Mouse (Mus musculus) heart, adult 2 months (tissue): Measurements from ENCODE around the gene Depdc5. TPM values are rescaled to one million over a fixed set of nuclear protein-coding genes. Genes with fewer than 3 reads are reported as not detected.

Experiments used
- DNase-seq, 2 experiments: peaks; one replicate each; pipeline ENCODE4 v3.0.0; 2021
- H3K27ac ChIP-seq: fragments of 200-600 bp; 2 replicates; pipeline ENCODE4 v1.8.1; 2022
- H3K27me3 ChIP-seq: fragments of 200-500 bp; 2 replicates; pipeline ENCODE4 v1.6.1; 2012; ENCODE audit warnings: mild to moderate bottlenecking, low read length, inconsistent platforms, mixed read lengths; ENCODE audit not compliant: control insufficient read depth, insufficient read depth
- H3K36me3 ChIP-seq: fragments of 200-500 bp; 2 replicates; pipeline ENCODE4 v1.6.1; 2012; ENCODE audit warnings: low read length, inconsistent platforms; ENCODE audit not compliant: control insufficient read depth, insufficient read depth
- H3K4me1 ChIP-seq: fragments of 200-500 bp; 2 replicates; pipeline ENCODE4 v1.6.1; 2011; ENCODE audit warnings: low read length; ENCODE audit not compliant: control insufficient read depth, insufficient read depth
- H3K4me3 ChIP-seq: fragments of 200-600 bp; 2 replicates; pipeline ENCODE4 v1.8.1; 2022
- H3K79me2 ChIP-seq: fragments of 200-500 bp; replicated peaks from 2 replicates; pipeline ENCODE4 v1.6.1; 2012; ENCODE audit warnings: mild to moderate bottlenecking, inconsistent platforms, low read length, moderate library complexity, mixed read lengths; ENCODE audit not compliant: control insufficient read depth, insufficient read depth
- H3K9ac ChIP-seq: fragments of 200-500 bp; 2 replicates; pipeline ENCODE4 v1.6.1; 2012; ENCODE audit warnings: low read depth, mild to moderate bottlenecking, control low read depth, inconsistent platforms, low read length, mixed read lengths
- CTCF ChIP-seq: fragments of 200-600 bp; IDR thresholded peaks from 2 replicates; pipeline ENCODE4 v1.8.1; 2022; ENCODE audit warnings: antibody characterized with exemption, mild to moderate bottlenecking, moderate library complexity
- EP300 ChIP-seq: fragments of 200-500 bp; IDR thresholded peaks from 2 replicates; pipeline ENCODE4 v1.6.1; 2011; ENCODE audit warnings: low read depth, low read length, control low read depth; ENCODE audit not compliant: insufficient read depth
- POLR2A ChIP-seq: fragments of 200-500 bp; IDR thresholded peaks from 2 replicates; pipeline ENCODE4 v1.6.1; 2011; ENCODE audit warnings: mild to moderate bottlenecking, low read depth, low read length, control low read depth; ENCODE audit not compliant: insufficient read depth
- WGBS: fragments of 180-500 bp; shearing (Covaris S2); methylation state at CpG from one replicate; pipeline ENCODE4 v1.1.7; 2018; 5-methylcytosine and 5-hydroxymethylcytosine counted together
- intact Hi-C: fragments of 180-260 bp; cut with DNase I; formaldehyde crosslinking; loops from one replicate; pipeline ENCODE4 v1.15.1; 2025
- polyA plus RNA-seq: library from polyadenylated mRNA; depleted of rRNA; stranded (reverse); fragments of >200 nt; gene quantifications from 2 replicates; pipeline ENCODE4 v1.2.3, GENCODE M21; 2012
- total RNA-seq, 2 experiments: library from RNA; stranded (reverse); gene quantifications; 2 replicates each; pipeline ENCODE4 v1.2.3; 2021

Gene Depdc5
- total and polyA plus RNA-seq, 3 experiments: 7.6 to 22.3 (median 17.5) TPM

DNA sequence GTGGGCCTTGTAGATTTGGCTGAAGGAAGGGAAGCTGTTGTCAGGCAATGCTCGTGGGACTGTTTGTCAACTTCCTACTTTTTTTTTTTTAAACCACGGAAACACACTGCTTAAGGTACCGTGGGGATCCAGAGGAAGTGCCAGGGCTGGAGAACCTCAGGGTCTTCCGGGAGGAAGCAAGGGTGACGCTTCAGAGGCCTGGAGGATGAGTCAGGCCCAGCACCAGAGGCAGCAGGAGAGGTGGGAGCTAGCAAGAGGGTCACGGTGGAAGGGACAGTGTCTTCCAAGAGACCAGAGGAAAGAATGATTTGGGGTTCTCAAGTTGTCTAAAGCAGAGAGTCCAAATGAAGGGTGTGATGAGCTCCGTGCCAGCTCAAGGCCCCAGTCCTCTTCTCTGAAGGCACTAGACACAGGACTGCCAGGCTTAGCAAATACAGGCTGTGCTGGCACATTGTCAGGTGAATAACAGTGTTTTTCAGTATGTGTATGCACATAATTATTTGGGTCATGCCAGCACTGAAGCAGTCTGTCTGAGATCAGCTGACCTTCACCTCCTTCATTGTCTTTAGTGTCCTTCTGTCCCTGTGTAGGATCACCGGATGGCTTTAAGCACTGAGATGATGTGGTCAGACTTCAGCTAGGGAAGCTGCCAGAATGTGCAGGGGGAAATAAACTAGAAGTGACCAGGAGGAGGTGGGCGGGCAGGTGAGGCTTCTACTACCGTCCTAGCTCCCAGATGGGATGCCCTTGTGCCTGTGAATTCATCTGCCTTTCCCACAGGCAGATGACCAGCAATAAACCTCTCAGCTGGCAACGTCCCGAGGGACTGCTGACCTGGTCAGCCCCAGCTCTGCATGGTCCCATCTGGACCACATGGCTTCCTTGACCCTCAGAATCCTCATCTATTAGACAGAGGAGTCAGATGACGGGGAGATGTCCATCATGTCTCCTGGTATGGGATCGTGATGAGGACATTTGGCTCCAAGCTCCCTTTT is 146.6 kb downstream of the Depdc5 start:
- Histone ChIP-seq H3K36me3 (no peaks in the 10 kb centered on the region), H3K27me3 (no peaks in the 10 kb centered on the region), H3K27ac (peak overlapping the region; percentile 37; the same call in 1 of the 2 replicates), H3K79me2 (no peaks in the 10 kb centered on the region), H3K4me3 (no peak overlapping the region), H3K4me1 (peaks cover 2% of the 10 kb centered on the region; the same call in 1 of the 2 replicates), H3K9ac (no peak overlapping the region)
- WGBS: 66% methylated on average over 14 of the region's 14 CpGs
- intact Hi-C loops: loop anchor here (10.0 kb wide), 2 partner anchors 265 to 295 kb away; partner anchors contain the start of gene Ctbp1
- TF ChIP-seq EP300: no peak
- TF ChIP-seq POLR2A: no peak
- no peak for TF ChIP-seq CTCF
- DNase-seq: peak in 1 of 2 experiments; percentile 45

DNA sequence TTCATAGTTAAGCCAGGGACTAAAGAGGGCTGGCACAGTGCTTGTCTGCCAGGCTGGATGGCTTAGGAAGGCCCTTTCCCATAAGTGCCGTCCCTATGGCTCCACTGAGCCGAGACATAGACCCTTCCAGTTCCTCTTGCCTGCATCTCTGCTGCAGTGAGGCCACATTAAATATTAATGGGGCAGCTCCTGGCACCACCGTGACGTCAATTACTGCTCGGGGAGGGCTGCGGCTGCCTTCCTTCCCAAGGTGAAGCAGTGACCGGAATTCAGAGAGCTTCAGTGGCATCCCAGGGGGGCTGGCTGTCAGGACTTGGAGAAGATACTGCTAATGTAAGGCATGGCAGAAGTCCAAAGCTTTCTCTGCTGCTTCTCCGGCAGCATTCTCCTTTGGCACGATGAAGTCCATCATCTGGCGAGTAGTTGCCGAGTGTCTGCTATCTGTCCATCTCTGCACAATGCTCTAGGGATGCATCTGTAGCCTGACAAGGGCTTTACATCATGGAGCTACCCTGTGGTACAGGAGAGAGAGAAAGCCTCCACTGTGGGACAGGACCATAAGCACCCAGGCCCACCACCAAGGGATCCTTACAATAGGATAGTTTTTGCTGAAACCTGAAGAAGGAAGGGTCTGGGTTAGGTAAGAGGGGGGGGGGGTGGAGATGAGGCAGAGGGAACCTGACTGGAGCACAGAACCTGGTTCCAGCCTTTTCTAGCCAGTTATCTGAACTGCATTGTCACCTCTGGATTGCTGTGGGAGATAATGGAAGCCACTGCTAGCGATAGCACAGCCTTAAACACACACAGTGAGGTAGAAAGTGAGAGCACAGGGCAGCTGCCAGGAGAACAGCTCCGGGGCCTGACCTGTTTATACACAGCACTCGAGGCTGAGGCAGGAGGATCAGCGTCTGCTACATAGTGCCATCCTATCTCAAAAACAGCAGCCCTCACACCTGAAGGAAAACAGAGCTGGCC is 147.9 kb downstream of the Depdc5 start:
- Histone ChIP-seq H3K79me2 (no peaks in the 10 kb centered on the region), H3K27ac (no peak overlapping the region), H3K36me3 (no peaks in the 10 kb centered on the region), H3K4me3 (no peak overlapping the region), H3K9ac (no peak overlapping the region), H3K27me3 (no peaks in the 10 kb centered on the region), H3K4me1 (peaks cover 2% of the 10 kb centered on the region; the same call in 1 of the 2 replicates)
- TF ChIP-seq POLR2A (no peak), EP300 (no peak), CTCF (no peak)
- intact Hi-C loops: loop anchor here (10.0 kb wide), 2 partner anchors 263 to 297 kb away; partner anchors contain the start of gene Ctbp1
- no peak for DNase-seq
- 57% methylated on average over 15 of the region's 15 CpGs for WGBS

DNA sequence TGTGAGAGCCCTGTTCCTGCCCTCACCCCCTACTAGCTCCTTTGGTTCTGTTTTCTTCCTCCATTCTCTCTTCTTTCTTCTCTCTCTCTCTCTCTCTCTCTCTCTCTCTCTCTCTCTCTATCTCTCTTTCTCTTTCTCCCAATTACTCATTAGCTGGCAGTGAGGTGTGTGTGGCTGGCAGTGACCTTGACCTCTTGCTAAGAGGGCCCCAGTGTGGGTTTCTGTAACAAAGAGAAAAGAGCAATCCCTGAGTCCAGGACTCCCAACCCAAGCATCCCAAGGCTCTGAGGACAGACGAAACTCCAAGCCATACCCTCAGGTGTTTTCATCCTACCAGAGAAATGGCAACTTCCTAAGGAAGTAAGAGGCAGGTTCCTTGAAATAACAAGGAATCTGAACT is 150.6 kb downstream of the Depdc5 start:
- Histone ChIP-seq H3K27ac (no peak overlapping the region), H3K4me3 (no peak overlapping the region), H3K79me2 (no peaks in the 10 kb centered on the region), H3K4me1 (peaks cover 4% of the 10 kb centered on the region), H3K36me3 (peaks cover 2% of the 10 kb centered on the region; the same call in 1 of the 2 replicates), H3K27me3 (no peaks in the 10 kb centered on the region), H3K9ac (no peak overlapping the region)
- TF ChIP-seq CTCF: no peak
- TF ChIP-seq EP300: no peak
- TF ChIP-seq POLR2A: no peak
- no peak for DNase-seq
- intact Hi-C loops: loop anchor here (10.0 kb wide), 2 partner anchors 261 to 299 kb away; partner anchors contain the start of gene Ctbp1
- 95% methylated on average over 1 of the region's 1 CpGs for WGBS

DNA sequence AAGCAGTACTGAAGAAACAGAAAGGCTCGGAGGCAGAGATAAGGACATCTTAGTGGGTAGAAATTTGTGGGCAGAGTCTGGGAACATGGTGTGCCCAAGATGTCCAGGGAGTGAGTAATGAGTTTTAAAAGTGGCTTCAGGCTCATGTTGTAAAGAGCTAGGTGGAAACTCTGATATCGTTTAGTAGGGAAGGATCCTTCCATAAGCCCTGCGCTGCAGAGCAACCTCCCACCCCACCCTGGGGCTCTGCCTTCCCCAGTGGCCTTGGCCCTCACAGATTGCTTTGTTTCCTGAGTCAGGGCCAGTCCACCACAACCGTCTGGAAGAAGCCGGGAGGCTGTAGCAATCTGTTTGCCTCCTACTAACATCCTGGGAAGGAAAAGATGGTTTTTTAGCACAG is 152.1 kb downstream of the Depdc5 start:
- no peaks in the 10 kb centered on the region for H3K27me3 ChIP-seq
- H3K9ac ChIP-seq: no peak overlapping the region
- WGBS: 38% methylated on average over 5 of the region's 5 CpGs
- intact Hi-C loops: loop anchor here (10.0 kb wide), 2 partner anchors 259 to 301 kb away; partner anchors contain the start of gene Ctbp1
- no peak overlapping the region for H3K4me3 ChIP-seq
- TF ChIP-seq POLR2A: no peak
- no peak for TF ChIP-seq CTCF
- TF ChIP-seq EP300: no peak
- H3K4me1 ChIP-seq: peaks cover 4% of the 10 kb centered on the region
- H3K27ac ChIP-seq: no peak overlapping the region
- DNase-seq: no peak
- no peaks in the 10 kb centered on the region for H3K79me2 ChIP-seq
- peaks cover 2% of the 10 kb centered on the region; the same call in 1 of the 2 replicates for H3K36me3 ChIP-seq

DNA sequence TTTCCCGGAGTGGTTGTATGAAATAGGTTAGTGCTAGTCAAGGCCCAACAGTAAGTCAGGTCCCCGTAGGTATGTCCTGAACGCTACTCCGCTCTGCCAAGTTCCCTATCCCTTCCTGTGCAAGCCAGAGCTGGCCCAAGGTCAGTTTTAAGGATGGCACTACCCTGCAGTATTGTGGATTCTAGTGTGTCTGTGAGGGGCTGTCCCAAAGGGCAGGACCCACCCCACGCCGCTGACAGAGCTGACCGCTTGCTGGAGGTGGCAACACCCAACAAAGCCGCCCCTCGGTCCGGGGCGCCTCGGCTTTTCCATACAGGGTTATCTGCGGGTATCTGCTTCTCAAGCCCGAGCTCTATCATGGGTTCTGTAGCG is 154.7 kb downstream of the Depdc5 start:
- H3K4me1 ChIP-seq: peaks cover 8% of the 10 kb centered on the region
- no peaks in the 10 kb centered on the region; the same call in 1 of the 2 replicates for H3K79me2 ChIP-seq
- no peaks in the 10 kb centered on the region for H3K27me3 ChIP-seq
- H3K4me3 ChIP-seq: peak overlapping the region; percentile 89
- peaks cover 10% of the 10 kb centered on the region for H3K36me3 ChIP-seq
- intact Hi-C loops: loop anchor here (10.0 kb wide), 2 partner anchors 257 to 303 kb away; partner anchors contain the start of gene Ctbp1
- no peak for DNase-seq
- peak overlapping the region; percentile 86 for H3K9ac ChIP-seq
- H3K27ac ChIP-seq: peak overlapping the region; percentile 100
- whole genome bisulfite sequencing: 2% methylated on average over 15 of the region's 15 CpGs
- no peak for TF ChIP-seq POLR2A
- TF ChIP-seq CTCF: no peak
- TF ChIP-seq EP300: no peak
